Mouse (Mus musculus) heart, postnatal 36 days (tissue): ENCODE measurements around the gene Parvg. TPM values are rescaled to one million over a fixed set of nuclear protein-coding genes. Genes with fewer than 3 reads are reported as not detected.

Source experiments
- DNase-seq, 2 experiments: peaks; one replicate each; pipeline ENCODE4 v3.0.0; 2021 to 2022
- intact Hi-C: fragments of 180-260 bp; cut with DNase I; formaldehyde crosslinking; loops from one replicate; pipeline ENCODE4 v1.15.1; 2025
- total RNA-seq, 2 experiments: library from RNA; stranded (reverse); gene quantifications; 2 replicates each; pipeline ENCODE4 v1.2.3; 2021

Gene Parvg
- total RNA-seq, 2 experiments from 2014 or later = 1.1 to 2.5 TPM

GRCm38 (mm10) chr15:84301641-84302420 is 22.0 kb upstream of the Parvg start:
- DNase-seq = no peak
- intact Hi-C loops = no loop called here

GRCm38 (mm10) chr15:84303264-84303663 is 20.6 kb upstream of the Parvg start:
- intact Hi-C loops = no loop called here
- no peak for DNase-seq

GRCm38 (mm10) chr15:84305333-84305732 is 18.5 kb upstream of the Parvg start:
- intact Hi-C loops = no loop called here
- DNase-seq = no peak

GRCm38 (mm10) chr15:84310271-84310670 is 13.6 kb upstream of the Parvg start:
- no peak for DNase-seq
- intact Hi-C loops = no loop called here

GRCm38 (mm10) chr15:84311295-84312085 is 12.3 kb upstream of the Parvg start:
- DNase-seq = no peak
- intact Hi-C loops = no loop called here

GRCm38 (mm10) chr15:84312878-84313565 is 10.8 kb upstream of the Parvg start:
- DNase-seq = no peak
- intact Hi-C loops = no loop called here

- no peak for DNase-seq
- intact Hi-C loops = no loop called here
Measured at GRCm38 (mm10) chr15:84313566-84313878, 10.3 kb upstream of the Parvg start.

GRCm38 (mm10) chr15:84314420-84315080 is 9.3 kb upstream of the Parvg start:
- intact Hi-C loops = no loop called here
- no peak for DNase-seq

GRCm38 (mm10) chr15:84315276-84316046 is 8.4 kb upstream of the Parvg start:
- no peak for DNase-seq
- intact Hi-C loops = no loop called here

- intact Hi-C loops = no loop called here
- no peak for DNase-seq
Measured at GRCm38 (mm10) chr15:84319393-84319792, 4.4 kb upstream of the Parvg start.

GRCm38 (mm10) chr15:84321544-84322174 is 2.2 kb upstream of the Parvg start:
- DNase-seq = no peak
- intact Hi-C loops = no loop called here

- intact Hi-C loops = no loop called here
Measured at GRCm38 (mm10) chr15:84324870-84325553, 1.2 kb downstream of the Parvg start.

GRCm38 (mm10) chr15:84325736-84326135 is 1.9 kb downstream of the Parvg start:
- intact Hi-C loops = no loop called here
- no peak for DNase-seq

More at GRCm38 (mm10) chr15:84324870-84325553, 1.2 kb downstream of the Parvg start:
- DNase-seq = no peak

GRCm38 (mm10) chr15:84328870-84329269 is 5.0 kb downstream of the Parvg start:
- intact Hi-C loops = no loop called here
- no peak for DNase-seq

GRCm38 (mm10) chr15:84329940-84330339 is 6.1 kb downstream of the Parvg start:
- intact Hi-C loops = no loop called here
- DNase-seq = no peak

- DNase-seq = no peak
- intact Hi-C loops = no loop called here
Measured at GRCm38 (mm10) chr15:84331066-84331612, 7.3 kb downstream of the Parvg start.

- no peak for DNase-seq
- intact Hi-C loops = no loop called here
Measured at GRCm38 (mm10) chr15:84336281-84336817, 12.5 kb downstream of the Parvg start.

- intact Hi-C loops = no loop called here
Measured at GRCm38 (mm10) chr15:84337599-84337998, 13.8 kb downstream of the Parvg start.

GRCm38 (mm10) chr15:84340926-84341325 is 17.1 kb downstream of the Parvg start:
- DNase-seq = no peak
- intact Hi-C loops = no loop called here

More at GRCm38 (mm10) chr15:84337599-84337998, 13.8 kb downstream of the Parvg start:
- no peak for DNase-seq
